Mouse (Mus musculus) midbrain, embryonic 14.5 days (tissue): ENCODE measurements around the gene Myo1c. TPM values are rescaled to one million over a fixed set of nuclear protein-coding genes. Genes with fewer than 3 reads are reported as not detected.

Source experiments
- ATAC-seq: fragments of 200-750 bp; cut with Nextera tagmentation; 2 replicates; pipeline ENCODE4 v1.8.0; 2017; ENCODE audit warnings: moderate number of reproducible peaks, moderate library complexity; ENCODE audit not compliant: low FRiP score, low TSS enrichment
- DNase-seq: peaks from one replicate; pipeline ENCODE4 v3.0.0-alpha.2; 2015
- H3K27ac ChIP-seq: fragments of 300-500 bp; sonication (generic); replicated peaks from 2 replicates; pipeline ENCODE4 v1.5.1; 2014; ENCODE audit warnings: mild to moderate bottlenecking, low read depth, low read length, moderate library complexity
- H3K27me3 ChIP-seq: fragments of 300-500 bp; sonication (generic); 2 replicates; pipeline ENCODE4 v1.6.1; 2014; ENCODE audit warnings: low read length, control low read depth, mixed read lengths; ENCODE audit not compliant: control insufficient read depth, insufficient read depth
- H3K36me3 ChIP-seq: fragments of 300-500 bp; sonication (generic); 2 replicates; pipeline ENCODE4 v1.6.1; 2014; ENCODE audit warnings: low read length, control low read depth; ENCODE audit not compliant: control insufficient read depth, insufficient read depth
- H3K4me1 ChIP-seq: fragments of 300-500 bp; sonication (generic); 2 replicates; pipeline ENCODE4 v1.6.1; 2014; ENCODE audit warnings: mild to moderate bottlenecking, antibody characterized with exemption, low read length, control low read depth; ENCODE audit not compliant: control insufficient read depth, insufficient read depth
- H3K4me2 ChIP-seq: fragments of 300-500 bp; sonication (generic); 2 replicates; pipeline ENCODE4 v1.6.1; 2014; ENCODE audit warnings: mild to moderate bottlenecking, low read length, moderate library complexity
- H3K4me3 ChIP-seq: fragments of 300-500 bp; sonication (generic); replicated peaks from 2 replicates; pipeline ENCODE4 v1.5.1; 2014; ENCODE audit warnings: low read depth, low read length
- H3K9ac ChIP-seq: fragments of 300-500 bp; sonication (generic); replicated peaks from 2 replicates; pipeline ENCODE4 v1.6.1; 2014; ENCODE audit warnings: mild to moderate bottlenecking, low read length, moderate library complexity
- H3K9me3 ChIP-seq: fragments of 300-500 bp; sonication (generic); 2 replicates; pipeline ENCODE4 v1.6.1; 2016; ENCODE audit warnings: low read length, control low read depth, mixed read lengths; ENCODE audit not compliant: control insufficient read depth
- WGBS: fragments of 180-500 bp; shearing (Covaris S2); extraction: QIAGEN DNeasy Blood & Tissue Kit; methylation state at CpG from one replicate; pipeline ENCODE4 v1.1.7; 2014; 5-methylcytosine and 5-hydroxymethylcytosine counted together
- polyA plus RNA-seq: library from polyadenylated mRNA; unstranded; fragments of >200 nt; fragmentation: Nextera tagmentation; extraction: Ambion mirVana; gene quantifications from 2 replicates; pipeline ENCODE4 v1.2.1, GENCODE M21; 2014

Gene Myo1c
- polyA plus RNA-seq, 1 experiment from 2014 or later = 5.2 TPM

GRCm38 (mm10) chr11:75669853-75670200 is 19.5 kb downstream of the Myo1c start:
- WGBS = 92% methylated on average over 12 of the region's 12 CpGs
- no peak for DNase-seq

GRCm38 (mm10) chr11:75671426-75672180 is 21.3 kb downstream of the Myo1c start:
- H3K9ac ChIP-seq = no peak overlapping the region
- WGBS = 88% methylated on average over 22 of the region's 22 CpGs
- no peaks in the 10 kb centered on the region for H3K36me3 ChIP-seq
- no peak for DNase-seq
- no peaks in the 10 kb centered on the region for H3K9me3 ChIP-seq
- no peaks in the 10 kb centered on the region for H3K27me3 ChIP-seq
- no peaks in the 10 kb centered on the region for H3K4me1 ChIP-seq
- no peak overlapping the region for H3K4me2 ChIP-seq
- no peak overlapping the region for H3K27ac ChIP-seq
- ATAC-seq = no peak
- H3K4me3 ChIP-seq = no peak overlapping the region

More at GRCm38 (mm10) chr11:75669853-75670200, 19.5 kb downstream of the Myo1c start:
- Histone ChIP-seq H3K9ac (no peak overlapping the region), H3K36me3 (no peaks in the 10 kb centered on the region), H3K27ac (no peak overlapping the region), H3K4me1 (no peaks in the 10 kb centered on the region), H3K27me3 (no peaks in the 10 kb centered on the region), H3K9me3 (no peaks in the 10 kb centered on the region), H3K4me2 (no peak overlapping the region), H3K4me3 (no peak overlapping the region)
- no peak for ATAC-seq

GRCm38 (mm10) chr11:75673411-75673810 is 23.1 kb downstream of the Myo1c start:
- Histone ChIP-seq H3K4me2 (no peak overlapping the region), H3K9ac (no peak overlapping the region), H3K36me3 (no peaks in the 10 kb centered on the region), H3K4me3 (no peak overlapping the region), H3K27ac (no peak overlapping the region), H3K4me1 (no peaks in the 10 kb centered on the region), H3K9me3 (no peaks in the 10 kb centered on the region), H3K27me3 (no peaks in the 10 kb centered on the region)
- 87% methylated on average over 5 of the region's 5 CpGs for WGBS
- no peak for DNase-seq
- no peak for ATAC-seq

- no peak overlapping the region for H3K27ac ChIP-seq
- H3K4me2 ChIP-seq = no peak overlapping the region
- ATAC-seq (no peak), DNase-seq (no peak)
- H3K4me1 ChIP-seq = peaks cover 2% of the 10 kb centered on the region; the same call in 1 of the 2 replicates
- 83% methylated on average over 3 of the region's 3 CpGs for WGBS
- no peaks in the 10 kb centered on the region for H3K27me3 ChIP-seq
- no peak overlapping the region for H3K4me3 ChIP-seq
- no peak overlapping the region for H3K9ac ChIP-seq
- no peaks in the 10 kb centered on the region for H3K9me3 ChIP-seq
- H3K36me3 ChIP-seq = no peaks in the 10 kb centered on the region
These were observed 24.6 kb downstream of the Myo1c start for GRCm38 (mm10) chr11:75674875-75675274.

GRCm38 (mm10) chr11:75677881-75678746 is 27.8 kb downstream of the Myo1c start:
- Histone ChIP-seq H3K4me3 (peak overlapping the region; percentile 97), H3K27me3 (no peaks in the 10 kb centered on the region), H3K36me3 (peaks cover 2% of the 10 kb centered on the region; the same call in 1 of the 2 replicates), H3K27ac (peak overlapping the region; percentile 92), H3K9me3 (no peaks in the 10 kb centered on the region), H3K9ac (no peak overlapping the region; the same call in 1 of the 2 replicates), H3K4me1 (peaks cover 14% of the 10 kb centered on the region), H3K4me2 (peak overlapping the region; percentile 81)
- DNase-seq = no peak
- no peak for ATAC-seq
- 87% methylated on average over 3 of the region's 3 CpGs for WGBS

- ATAC-seq = peak; percentile 98
- H3K27me3 ChIP-seq = no peaks in the 10 kb centered on the region
These were observed 28.6 kb downstream of the Myo1c start, which contains the start of gene Crk for GRCm38 (mm10) chr11:75678747-75679438. Crk (plus strand) TSS chr11:75679259.

GRCm38 (mm10) chr11:75679439-75680171 is 29.3 kb downstream of the Myo1c start:
- Histone ChIP-seq H3K9ac (peak overlapping the region; percentile 90), H3K4me1 (peaks cover 14% of the 10 kb centered on the region), H3K4me2 (peak overlapping the region; percentile 81), H3K9me3 (no peaks in the 10 kb centered on the region), H3K36me3 (peaks cover 7% of the 10 kb centered on the region), H3K27ac (peak overlapping the region; percentile 92), H3K4me3 (peak overlapping the region; percentile 97), H3K27me3 (no peaks in the 10 kb centered on the region)
- under 1% methylated on average over 43 of the region's 43 CpGs for WGBS
- DNase-seq (peak; percentile 65), ATAC-seq (peak; percentile 83)

More at GRCm38 (mm10) chr11:75678747-75679438, 28.6 kb downstream of the Myo1c start, which contains the start of gene Crk:
- Histone ChIP-seq H3K36me3 (peaks cover 7% of the 10 kb centered on the region), H3K9ac (peak within 1 kb of the TSS; percentile 90), H3K4me3 (peak within 1 kb of the TSS; percentile 97), H3K9me3 (no peaks in the 10 kb centered on the region), H3K4me2 (peak within 1 kb of the TSS; percentile 81), H3K4me1 (peaks cover 14% of the 10 kb centered on the region), H3K27ac (peak within 1 kb of the TSS; percentile 92)
- peak; percentile 99 for DNase-seq
- WGBS = under 1% methylated on average over 54 of the region's 55 CpGs

GRCm38 (mm10) chr11:75684462-75684861 is 34.2 kb downstream of the Myo1c start:
- no peak for ATAC-seq
- Histone ChIP-seq H3K27me3 (no peaks in the 10 kb centered on the region), H3K9ac (no peak overlapping the region), H3K4me3 (no peak overlapping the region), H3K36me3 (peaks cover 7% of the 10 kb centered on the region), H3K4me2 (no peak overlapping the region), H3K27ac (no peak overlapping the region), H3K4me1 (peaks cover 14% of the 10 kb centered on the region), H3K9me3 (no peaks in the 10 kb centered on the region)
- WGBS = 92% methylated on average over 5 of the region's 5 CpGs
- DNase-seq = no peak
